Mouse (Mus musculus) CD4-positive, CD25-positive, alpha-beta regulatory T cell, adult 4 months (primary cell): ENCODE data around the gene Rbp4. TPM values are rescaled to one million over a fixed set of nuclear protein-coding genes. Genes with fewer than 3 reads are reported as not detected.

Experiments used
- ATAC-seq: one replicate; pipeline ENCODE4 v1.8.0; 2017
- polyA plus RNA-seq, 2 experiments: library from polyadenylated mRNA; unstranded; fragments of 100-300 nt; shearing (Covaris generic); gene quantifications; one replicate each; pipeline ENCODE4 v1.2.1; 2017

The Rbp4 gene
- polyA plus RNA-seq = not detected

GRCm38 (mm10) chr19:38125219-38125610 lies at the start of gene Rbp4:
TSS of gene Rbp4 (minus strand) at chr19:38125281.
- no peak for ATAC-seq

- no peak for ATAC-seq
These were observed 39.6 kb upstream of the Rbp4 start for GRCm38 (mm10) chr19:38164633-38165032.

DNA sequence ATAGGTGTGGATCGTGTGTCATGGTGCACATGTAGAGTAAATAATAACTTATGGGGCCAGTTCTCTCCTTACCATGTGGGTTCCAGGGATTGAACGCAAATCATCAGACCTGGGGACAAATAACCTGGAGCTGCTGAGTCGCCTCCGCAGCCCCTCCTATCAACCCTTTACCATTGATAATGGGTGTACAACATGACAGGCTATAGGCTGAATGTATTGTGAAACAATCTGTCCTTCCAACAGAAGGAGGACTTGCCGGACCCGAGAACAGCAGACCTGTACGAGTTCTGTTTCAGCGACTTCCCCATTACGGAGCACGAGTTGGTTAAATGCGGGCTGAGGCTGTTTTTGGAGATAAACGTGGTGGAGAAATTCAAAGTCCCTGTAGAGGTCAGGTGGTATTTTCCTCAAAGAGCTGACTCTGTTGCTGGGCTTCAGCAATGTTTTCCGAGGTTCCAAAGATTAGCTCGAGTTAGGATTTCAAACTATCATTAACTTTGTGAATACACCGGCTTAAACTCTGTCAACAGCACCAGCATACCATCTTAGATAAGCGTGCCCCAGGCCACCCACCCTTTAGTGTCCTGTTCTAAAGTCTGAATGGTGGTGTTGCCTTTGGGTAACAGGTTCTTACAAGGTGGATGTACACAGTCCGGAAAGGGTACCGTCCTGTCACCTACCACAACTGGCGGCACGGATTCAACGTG lies 36.7 kb upstream of the Rbp4 start:
- no peak for ATAC-seq

GRCm38 (mm10) chr19:38156243-38156642 lies 31.2 kb upstream of the Rbp4 start:
- no peak for ATAC-seq

- no peak for ATAC-seq
These were observed 18.6 kb upstream of the Rbp4 start for GRCm38 (mm10) chr19:38143540-38144271.

DNA sequence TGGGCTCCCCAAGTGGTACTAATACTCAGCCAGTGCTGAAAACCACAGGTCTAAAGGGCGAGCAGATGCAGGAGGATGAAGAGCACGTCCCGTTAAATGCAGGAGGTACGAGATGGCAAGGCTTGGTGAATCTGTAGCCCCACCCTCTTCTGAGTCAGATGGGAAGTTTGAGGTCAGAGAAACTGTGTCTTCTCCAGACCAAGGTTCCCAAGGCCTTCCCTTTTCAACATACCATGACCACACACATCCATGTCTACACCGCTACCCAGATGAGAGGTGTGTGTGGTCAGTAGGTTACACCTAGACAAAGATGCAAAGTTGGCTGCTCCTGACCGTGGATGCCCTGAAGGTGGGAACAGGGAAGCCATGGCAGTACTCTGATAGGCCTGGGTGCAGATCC lies 9.7 kb upstream of the Rbp4 start:
- ATAC-seq = no peak

- ATAC-seq = no peak
These were observed 8.9 kb upstream of the Rbp4 start for GRCm38 (mm10) chr19:38133986-38134385.

DNA sequence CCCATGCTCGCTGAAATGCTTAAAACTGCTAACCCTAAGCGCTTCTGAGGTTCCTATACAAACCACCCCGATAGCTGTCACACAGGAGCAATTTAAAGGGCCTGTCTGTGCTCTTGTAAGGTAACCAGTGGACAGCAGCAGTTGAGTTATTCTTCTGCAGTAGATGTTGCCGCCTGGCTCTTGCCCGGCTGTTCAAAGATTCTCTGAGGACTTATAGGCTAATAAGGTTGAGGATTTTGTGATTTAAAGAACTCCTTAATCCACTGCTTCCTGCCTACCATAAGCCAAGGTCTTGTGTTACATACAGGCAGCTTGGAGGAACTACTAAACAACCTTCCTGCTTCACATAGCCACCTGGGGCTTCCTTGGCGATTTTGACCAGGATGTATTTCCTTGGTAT lies 7.4 kb upstream of the Rbp4 start, which contains the start of gene Pde6c:
Pde6c (plus strand) TSS at position 301 of the 400 bp plus-strand sequence.
- ATAC-seq = no peak

- no peak for ATAC-seq
These were observed 1.6 kb upstream of the Rbp4 start for GRCm38 (mm10) chr19:38126656-38127055.

GRCm38 (mm10) chr19:38124401-38125218 lies 471 bp downstream of the Rbp4 start:
- ATAC-seq = no peak

DNA sequence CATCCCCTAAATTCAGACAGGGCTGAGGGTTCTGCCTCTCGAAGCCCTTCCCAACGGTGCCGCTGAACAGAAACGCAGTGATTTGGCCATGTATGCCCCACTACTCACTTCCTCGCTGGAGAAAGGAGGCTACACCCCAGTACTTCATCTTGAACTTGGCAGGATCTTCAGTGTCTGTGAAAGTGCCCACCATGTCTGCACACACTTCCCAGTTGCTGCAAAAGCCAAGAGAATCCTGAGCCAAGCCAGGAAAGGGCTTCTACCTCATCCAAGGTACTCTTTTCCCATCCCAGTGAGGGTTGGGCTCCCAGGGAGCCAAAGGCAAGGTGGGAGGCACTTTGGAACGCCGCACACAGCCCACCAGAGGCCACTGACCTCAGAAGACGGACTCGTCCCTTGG lies 1.2 kb downstream of the Rbp4 start:
- no peak for ATAC-seq

GRCm38 (mm10) chr19:38120123-38120760 lies 4.8 kb downstream of the Rbp4 start:
- no peak for ATAC-seq

GRCm38 (mm10) chr19:38114834-38115491 lies 10.1 kb downstream of the Rbp4 start:
- ATAC-seq = no peak

GRCm38 (mm10) chr19:38112575-38112974 lies 12.5 kb downstream of the Rbp4 start:
- no peak for ATAC-seq

- ATAC-seq = no peak
These were observed 14.0 kb downstream of the Rbp4 start for GRCm38 (mm10) chr19:38111056-38111455.

DNA sequence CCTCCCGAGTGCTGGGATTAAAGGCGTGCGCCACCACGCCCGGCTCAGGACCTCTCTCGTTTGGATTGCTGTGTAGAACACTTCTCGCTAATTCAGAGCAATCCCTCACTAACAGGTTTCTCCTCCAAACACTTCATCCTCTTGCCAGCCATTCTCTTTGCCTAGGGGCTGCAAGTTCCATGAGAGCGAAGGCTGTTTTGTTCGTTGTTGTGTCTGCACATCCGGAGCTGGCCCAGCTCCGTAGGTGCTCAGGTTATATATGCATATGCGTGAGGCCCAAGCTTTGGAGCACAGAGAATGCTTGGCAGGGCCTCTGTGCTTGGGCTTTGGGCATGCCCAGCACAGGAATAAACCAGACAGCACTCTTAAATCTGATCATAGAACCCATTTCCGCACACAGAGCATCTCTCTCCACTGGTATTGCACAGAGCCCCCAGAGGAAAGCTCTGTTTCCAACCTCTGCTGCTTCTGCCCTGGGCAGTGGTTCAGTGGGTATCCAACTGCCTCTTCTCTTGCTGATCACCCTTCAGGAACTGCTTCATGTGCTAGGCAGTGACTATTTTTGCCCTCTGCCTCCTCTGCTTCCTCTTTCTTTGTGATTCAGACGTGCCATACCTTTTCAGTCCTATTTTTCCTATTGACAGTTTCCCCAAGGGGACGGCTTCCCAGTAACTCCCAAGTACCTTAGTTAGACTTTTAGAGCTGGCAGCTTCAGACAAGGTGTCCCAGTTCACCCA lies 15.4 kb downstream of the Rbp4 start:
- no peak for ATAC-seq

DNA sequence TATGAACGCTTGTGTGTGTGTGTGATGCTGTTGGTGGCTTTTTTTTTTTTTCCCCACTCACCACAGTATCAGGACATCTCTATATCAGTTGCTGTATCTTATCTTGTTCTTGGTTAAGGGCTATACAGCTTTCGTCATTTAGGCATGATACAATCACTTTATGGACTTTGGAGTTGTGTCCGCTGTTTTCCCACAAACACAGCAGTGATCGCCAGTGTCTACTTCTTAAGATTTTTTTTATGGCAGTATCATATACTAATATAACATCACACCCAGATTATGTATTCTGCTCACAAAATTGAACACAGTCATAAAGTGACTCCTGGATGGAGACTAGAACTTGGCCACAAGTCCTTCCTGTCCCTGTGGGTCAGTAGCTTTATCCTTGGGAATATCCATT lies 17.2 kb downstream of the Rbp4 start:
- no peak for ATAC-seq

GRCm38 (mm10) chr19:38096858-38097758 lies 28.0 kb downstream of the Rbp4 start, which contains the start of gene Ffar4:
TSS of gene Ffar4 (plus strand) at chr19:38097071.
- ATAC-seq = no peak

DNA sequence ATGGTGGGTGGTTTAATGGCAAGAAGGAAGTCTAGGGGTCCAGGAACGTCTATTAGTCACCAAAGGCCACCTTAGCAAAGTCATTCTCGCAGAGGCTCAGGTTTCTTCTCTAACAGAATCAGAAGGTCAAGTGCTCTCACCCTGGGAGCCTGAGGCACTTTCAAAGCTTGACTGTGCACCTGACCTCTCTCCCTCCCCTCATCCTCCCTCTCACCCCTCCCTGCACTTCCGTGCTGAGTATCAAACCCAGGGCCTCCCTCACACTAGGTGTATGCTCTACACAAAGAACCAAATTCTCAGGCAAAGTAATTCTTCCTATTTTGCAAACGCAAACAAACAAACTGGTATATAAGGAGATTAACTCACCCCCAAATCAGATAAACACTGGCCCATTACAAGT lies 28.9 kb downstream of the Rbp4 start:
- no peak for ATAC-seq

- ATAC-seq = no peak
These were observed 33.5 kb downstream of the Rbp4 start for GRCm38 (mm10) chr19:38091512-38091985.
